Comparison of ENCODE assay signal across 10 mouse cellular contexts in the genomic region with DNA sequence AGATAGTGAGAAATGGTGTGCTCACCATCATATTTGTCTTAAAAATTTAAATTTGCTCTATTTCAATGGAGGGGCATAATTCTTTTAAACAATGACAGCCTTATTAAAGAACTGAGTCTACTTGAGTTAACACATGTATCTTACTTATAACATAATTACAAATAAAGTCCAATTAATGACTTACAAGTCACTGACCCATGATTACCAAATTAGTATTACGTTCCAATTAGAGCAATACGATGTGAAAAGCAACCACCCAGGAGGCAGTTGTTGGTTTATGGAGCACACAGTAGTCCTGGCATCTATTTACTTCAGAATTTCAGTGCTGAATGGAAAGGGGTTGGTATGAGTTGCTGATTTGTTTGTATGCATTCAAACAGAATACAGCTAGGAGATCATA.
"Had no signal": no experiment of that assay in that cellular context is flagged by ENCODE, and none has a peak within 500 bp of the region (broad histone marks: within the 10 kb centered on the region; RNA-seq: fewer than 3 reads in every experiment).

No protein-coding gene starts in this region.

- DNase-seq: right cerebral cortex, postnatal 14 days; right cerebral cortex, postnatal 25 days; right cerebral cortex, postnatal 4 days; spleen, adult 18-20 months; thymus, adult 18-20 months; thymus, adult 2 months; thymus, postnatal 14 days; thymus, postnatal 25 days; thymus, postnatal 36 days; thymus, postnatal 4 days had no signal
